Mouse (Mus musculus): ENCODE results near the gene Kbtbd2.

DNA sequence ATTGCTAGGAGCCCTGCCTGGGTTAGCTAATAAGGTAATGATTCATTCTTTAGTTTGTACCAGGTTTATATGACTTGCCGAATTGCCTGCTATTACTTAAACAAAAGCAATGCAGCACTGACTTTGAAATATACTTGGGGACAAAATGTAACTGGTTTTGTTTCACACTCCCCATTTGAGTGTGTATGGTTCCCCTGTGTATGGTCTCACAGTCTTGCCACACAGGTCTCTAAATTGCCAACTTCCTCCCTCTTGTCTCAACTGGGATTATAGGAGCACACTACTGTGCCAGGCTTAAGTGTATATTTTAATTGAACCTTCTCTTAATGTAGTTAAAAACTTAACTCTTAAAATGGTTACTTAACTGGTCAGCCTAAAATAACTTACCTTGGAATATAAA is 38.3 kb downstream of the Kbtbd2 start:
- TF ChIP-seq POLR2A (IDR thresholded peaks at IDR 0.05; ENCODE audit: insufficient read depth, low read depth, low read length) (no peak), CTCF (IDR thresholded peaks at IDR 0.05; ENCODE audit: insufficient read depth, low read depth, low read length) (no peak)

All from olfactory bulb, adult 2 months (tissue).